ENCODE assay signal across 21 mouse cellular contexts in genomic region chr14:57376956-57377355, GRCm38 (mm10). TPM values are rescaled to one million over a fixed set of nuclear protein-coding genes. Genes with fewer than 3 reads are reported as not detected.
A peak's percentile ranks its signal among the peaks of the same experiment; 100 is the strongest.
DNase-seq lines count a peak whose midpoint lies in the region; ATAC-seq and TF ChIP-seq lines count a peak whose summit lies in the region.
"Had no signal": no experiment of that assay in that cellular context is flagged by ENCODE, and none has a peak within 500 bp of the region (broad histone marks: within the 10 kb centered on the region; RNA-seq: fewer than 3 reads in every experiment).

No protein-coding gene starts in this region.

- ATAC-seq in kidney, embryonic 14.5 days (ENCODE audit: low FRiP score, low TSS enrichment): peak; percentile 25; the same call in 1 of the 2 replicates
- ATAC-seq in inflammation-experienced regulatory T-cells, adult 6 months: no peak

- H3K9ac ChIP-seq in kidney, embryonic 14.5 days (ENCODE audit: low read depth, low read length): no peak overlapping the region
- H3K9ac ChIP-seq: embryonic facial prominence, embryonic 13.5 days; hindbrain, embryonic 14.5 days; lung, embryonic 14.5 days; midbrain, embryonic 12.5 days had no signal

- no peak overlapping the region for H3K4me3 ChIP-seq in lung, adult 2 months (replicated peaks; ENCODE audit: extremely low read depth, low read depth, low read length)
- H3K4me3 ChIP-seq in kidney, embryonic 14.5 days (ENCODE audit: low read length): no peak overlapping the region
- H3K4me3 ChIP-seq: embryonic facial prominence, embryonic 13.5 days; heart, embryonic 10.5 days; midbrain, embryonic 12.5 days; myocyte had no signal

- no peaks in the 10 kb centered on the region for H3K27me3 ChIP-seq in kidney, embryonic 14.5 days (ENCODE audit: control insufficient read depth, insufficient read depth, low read length)
- H3K27me3 ChIP-seq: embryonic facial prominence, embryonic 13.5 days; midbrain, embryonic 12.5 days had no signal

- no peaks in the 10 kb centered on the region for H3K36me3 ChIP-seq in kidney, embryonic 14.5 days (ENCODE audit: control insufficient read depth, insufficient read depth, low read length)
- H3K36me3 ChIP-seq: embryonic facial prominence, embryonic 13.5 days; heart, embryonic 10.5 days; midbrain, embryonic 12.5 days had no signal

- no peak for TF ChIP-seq CTCF in lung, adult 2 months (IDR thresholded peaks at IDR 0.05; ENCODE audit: insufficient read depth, low read length)

- H3K9me3 ChIP-seq in kidney, embryonic 14.5 days (ENCODE audit: control insufficient read depth, low read length): no peaks in the 10 kb centered on the region
- H3K9me3 ChIP-seq: embryonic facial prominence, embryonic 13.5 days; heart, embryonic 10.5 days; midbrain, embryonic 12.5 days had no signal

- TF ChIP-seq POLR2A in lung, adult 2 months (IDR thresholded peaks at IDR 0.05; ENCODE audit: borderline replicate concordance, extremely low read depth, low read depth, low read length): no peak

- peak; percentile 11 for DNase-seq in lung, postnatal 36 days
- no peak for DNase-seq in lung, adult 2 months
- DNase-seq in kidney, postnatal 4 days: peak; percentile 24 to 60
- no peak for DNase-seq in urinary bladder, postnatal 14 days (ENCODE audit: low spot score)
- DNase-seq in natural killer cell, adult 2 months (ENCODE audit: low spot score in 2 of 2): no peak
- DNase-seq in right cerebral cortex, adult 2 months (ENCODE audit: low spot score in 2 of 2): no peak
- DNase-seq: adrenal gland, postnatal 36 days; cerebellum, adult 9-10 months; gastrocnemius, postnatal 14 days; heart, postnatal 10 days; layer of hippocampus, postnatal 36 days; lung, embryonic 14.5 days; retina, postnatal 1 day; thymus, adult 2 months had no signal

- H3K27ac ChIP-seq in kidney, embryonic 14.5 days (ENCODE audit: low read depth, low read length): no peak overlapping the region
- H3K27ac ChIP-seq: embryonic facial prominence, embryonic 13.5 days; heart, embryonic 10.5 days; hindbrain, embryonic 14.5 days; midbrain, embryonic 12.5 days had no signal

- 78% methylated on average over 9 of the region's 9 CpGs for WGBS in lung, adult 2 months
- 80% methylated on average over 9 of the region's 9 CpGs for WGBS in kidney, embryonic 14.5 days

- no peak overlapping the region for H3K4me2 ChIP-seq in kidney, embryonic 14.5 days (replicated peaks; ENCODE audit: low read depth, low read length)
- H3K4me2 ChIP-seq: embryonic facial prominence, embryonic 13.5 days; hindbrain, embryonic 14.5 days; lung, embryonic 14.5 days; midbrain, embryonic 12.5 days had no signal

- H3K4me1 ChIP-seq in lung, adult 2 months (ENCODE audit: control insufficient read depth, insufficient read depth, low read length): no peaks in the 10 kb centered on the region
- no peaks in the 10 kb centered on the region for H3K4me1 ChIP-seq in kidney, embryonic 14.5 days (ENCODE audit: control insufficient read depth, insufficient read depth, low read length)
- H3K4me1 ChIP-seq: embryonic facial prominence, embryonic 13.5 days; heart, embryonic 10.5 days; midbrain, embryonic 12.5 days had no signal

RNA-seq across cellular contexts. Expression of gene Cryl1, which starts 21.4 kb away (rescaled TPM):
- 23.3 and 36.9 TPM in 2 replicates for polyA plus RNA-seq in lung, adult 2 months (2012; rRNA removed)
- polyA plus RNA-seq in kidney, embryonic 14.5 days (2014; fragmentation: Nextera tagmentation; extraction: Ambion mirVana): 14.3 and 17.6 TPM in 2 replicates
- polyA plus RNA-seq in inflammation-experienced regulatory T-cells, adult 6 months (2017; shearing (Covaris generic)): 10 to 100 TPM; 14.0 to 26.1 (median 18.7) TPM

RNA-seq across cellular contexts. Expression of gene Ift88, which starts 46.9 kb away (rescaled TPM):
- polyA plus RNA-seq in lung, adult 2 months (2012; rRNA removed): 6.1 TPM in 2 replicates
- 16.2 and 22.5 TPM in 2 replicates for polyA plus RNA-seq in kidney, embryonic 14.5 days (2014; fragmentation: Nextera tagmentation; extraction: Ambion mirVana)
- 1 to 10 TPM; 2.0 to 4.1 (median 3.8) TPM for polyA plus RNA-seq in inflammation-experienced regulatory T-cells, adult 6 months (2017; shearing (Covaris generic))

Comparison
In these comparisons a context has a peak if more than half of its experiments do, and no peak if none do; other contexts are left out.
1. DNase-seq: peak in lung, postnatal 36 days (single experiment) and kidney, postnatal 4 days (2 of 2); none in lung, adult 2 months (single experiment), urinary bladder, postnatal 14 days (single experiment), natural killer cell, adult 2 months (0 of 2) and right cerebral cortex, adult 2 months (0 of 2).